Mouse (Mus musculus): Measurements from ENCODE around the gene Dctn3. TPM values are rescaled to one million over a fixed set of nuclear protein-coding genes. Genes with fewer than 3 reads are reported as not detected.
"Not testable (repeated sequence)": the region's sequence is repeated elsewhere in the genome, so short reads cannot be mapped to it uniquely, and the experiment has no call there.

The Dctn3 gene
- total RNA-seq (2021): 100 to 1,000 TPM; 105 to 128 TPM
- polyA plus RNA-seq (2012; rRNA removed): 51.7 and 60.7 TPM in 2 replicates
- long read RNA-seq, transcript Dctn3-201 (7 exons, 973 nt): major isoform, 90 of 97 reads
- long read RNA-seq, partial matches to known transcripts: 1 of 97 reads
- long read RNA-seq, other reads (novel, unspliced or antisense): 3 of 97 reads

- DNase-seq: peak; percentile 92
Measured at GRCm38 (mm10) chr4:41722918-41723351, at the start of gene Dctn3. Gene Dctn3 (minus strand): TSS chr4:41723170.

- not testable (repeated sequence) for DNase-seq
Measured at GRCm38 (mm10) chr4:41767301-41767700, 44.3 kb upstream of the Dctn3 start.

GRCm38 (mm10) chr4:41763176-41763575 is 40.2 kb upstream of the Dctn3 start:
- DNase-seq: not testable (repeated sequence)

GRCm38 (mm10) chr4:41762688-41763114 is 39.7 kb upstream of the Dctn3 start:
- DNase-seq: peak; percentile 47

DNA sequence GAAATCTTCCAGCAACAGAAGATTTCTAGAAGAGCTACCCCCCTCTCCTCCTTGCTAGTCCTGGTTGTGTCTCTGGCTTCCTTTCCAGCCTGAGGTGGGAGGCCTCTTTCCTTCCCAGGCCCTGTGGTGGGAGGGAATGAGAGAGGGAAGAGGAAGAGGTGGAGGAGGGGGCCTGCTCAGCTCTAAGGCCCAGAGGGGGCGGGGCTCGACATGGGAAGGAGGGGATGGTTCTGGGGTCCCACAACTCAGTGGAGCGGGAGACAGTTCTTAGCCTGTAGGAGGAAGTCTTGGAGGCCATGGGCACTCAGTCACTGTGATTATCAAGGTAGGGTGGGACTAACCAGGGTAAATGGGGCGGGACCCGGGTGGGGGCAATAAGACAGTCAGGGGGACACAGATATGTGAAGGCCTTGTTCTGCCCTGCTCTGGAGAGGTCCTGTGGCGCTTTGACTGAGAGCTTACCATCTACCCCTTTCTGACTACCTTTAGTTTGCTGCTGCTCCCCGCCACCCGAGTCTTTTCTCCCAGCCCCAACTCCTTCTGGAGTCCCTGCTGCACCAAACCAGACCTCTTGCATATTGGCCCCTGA is 39.2 kb upstream of the Dctn3 start:
- DNase-seq: no peak

- DNase-seq: no peak
Measured at GRCm38 (mm10) chr4:41761680-41762079, 38.7 kb upstream of the Dctn3 start.

- DNase-seq: no peak
Measured at GRCm38 (mm10) chr4:41760911-41761310, 37.9 kb upstream of the Dctn3 start.

DNA sequence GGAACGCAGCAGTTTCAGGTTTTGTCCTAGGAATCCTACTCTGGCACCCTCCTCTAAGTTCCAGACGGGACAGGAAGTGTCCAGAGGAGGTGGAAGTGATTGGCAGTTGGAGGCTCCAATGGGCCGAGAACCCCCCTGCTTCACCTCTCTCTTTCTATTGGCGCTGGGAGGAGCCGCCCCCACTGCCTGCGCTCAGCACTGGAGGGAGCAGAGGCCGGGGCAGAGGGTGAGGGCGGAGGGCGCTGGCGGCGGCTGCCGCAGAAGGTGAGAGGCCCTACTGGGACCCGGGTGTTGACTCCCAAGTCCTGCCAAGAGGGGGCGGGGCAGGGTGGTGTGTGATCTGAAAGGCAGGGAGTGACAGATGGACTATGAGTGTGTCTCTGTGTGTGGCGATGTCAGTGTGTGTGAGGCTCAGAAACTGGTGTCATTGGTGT is 37.3 kb upstream of the Dctn3 start:
- peak; percentile 96 for DNase-seq

- peak; percentile 37 for DNase-seq
Measured at GRCm38 (mm10) chr4:41759656-41760287, 36.8 kb upstream of the Dctn3 start.

DNA sequence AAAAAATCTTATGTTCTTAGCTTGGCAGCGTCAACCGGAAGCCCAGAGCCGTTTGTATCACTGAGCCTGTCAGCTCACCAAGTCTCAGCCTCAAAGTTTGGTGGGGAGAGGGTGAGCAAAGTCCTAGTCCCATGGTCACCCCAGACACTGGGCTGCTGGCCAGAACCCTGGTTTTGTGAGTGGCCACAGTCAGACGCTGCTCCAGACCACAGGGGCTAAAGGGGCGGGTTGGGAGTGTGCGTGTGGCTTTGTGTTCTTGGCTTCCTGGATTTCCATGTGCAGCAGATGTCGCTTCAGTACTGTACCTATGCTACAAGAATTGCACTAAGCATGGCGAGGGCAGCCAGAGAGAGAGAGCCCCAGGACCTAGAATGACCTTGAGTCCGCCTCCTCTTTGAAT is 36.2 kb upstream of the Dctn3 start:
- DNase-seq: peak; percentile 71

GRCm38 (mm10) chr4:41758701-41759100 is 35.7 kb upstream of the Dctn3 start:
- no peak for DNase-seq

GRCm38 (mm10) chr4:41758021-41758420 is 35.1 kb upstream of the Dctn3 start:
- DNase-seq: peak; percentile 47

DNA sequence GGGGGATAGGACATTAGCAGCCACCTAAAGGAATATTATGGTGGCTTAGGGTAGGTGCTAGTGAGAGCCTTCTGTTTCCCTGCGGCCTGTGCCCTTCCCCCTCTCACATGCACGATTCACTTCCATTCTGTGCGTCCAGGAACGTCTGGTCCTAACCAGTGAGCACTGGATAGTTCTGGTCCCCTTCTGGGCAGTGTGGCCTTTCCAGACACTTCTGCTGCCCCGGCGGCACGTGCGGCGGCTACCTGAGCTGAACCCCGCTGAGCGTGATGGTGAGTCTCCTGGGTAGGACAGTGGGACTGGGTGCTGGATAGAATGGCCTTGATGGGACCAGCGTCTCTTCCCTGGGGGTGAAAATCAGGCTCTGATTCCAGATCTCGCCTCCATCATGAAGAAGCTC is 34.4 kb upstream of the Dctn3 start:
- no peak for DNase-seq

DNA sequence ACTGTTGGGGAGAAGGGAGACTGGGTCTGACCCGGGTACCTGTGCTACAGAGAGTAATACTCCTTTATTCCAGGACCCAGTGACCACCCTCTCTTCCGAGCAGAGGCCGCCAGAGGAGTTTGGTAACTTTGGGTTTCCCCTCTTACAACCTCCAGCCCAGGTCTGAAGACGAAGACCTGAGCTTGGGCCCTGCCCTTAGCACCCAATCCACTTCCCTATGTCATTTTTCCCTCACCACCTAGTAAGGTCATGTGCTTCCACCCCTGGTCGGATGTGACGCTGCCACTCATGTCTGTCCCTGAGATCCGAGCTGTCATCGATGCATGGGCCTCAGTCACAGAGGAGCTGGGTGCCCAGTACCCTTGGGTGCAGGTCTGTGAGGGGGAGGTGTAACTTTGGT is 33.5 kb upstream of the Dctn3 start:
- no peak for DNase-seq

DNA sequence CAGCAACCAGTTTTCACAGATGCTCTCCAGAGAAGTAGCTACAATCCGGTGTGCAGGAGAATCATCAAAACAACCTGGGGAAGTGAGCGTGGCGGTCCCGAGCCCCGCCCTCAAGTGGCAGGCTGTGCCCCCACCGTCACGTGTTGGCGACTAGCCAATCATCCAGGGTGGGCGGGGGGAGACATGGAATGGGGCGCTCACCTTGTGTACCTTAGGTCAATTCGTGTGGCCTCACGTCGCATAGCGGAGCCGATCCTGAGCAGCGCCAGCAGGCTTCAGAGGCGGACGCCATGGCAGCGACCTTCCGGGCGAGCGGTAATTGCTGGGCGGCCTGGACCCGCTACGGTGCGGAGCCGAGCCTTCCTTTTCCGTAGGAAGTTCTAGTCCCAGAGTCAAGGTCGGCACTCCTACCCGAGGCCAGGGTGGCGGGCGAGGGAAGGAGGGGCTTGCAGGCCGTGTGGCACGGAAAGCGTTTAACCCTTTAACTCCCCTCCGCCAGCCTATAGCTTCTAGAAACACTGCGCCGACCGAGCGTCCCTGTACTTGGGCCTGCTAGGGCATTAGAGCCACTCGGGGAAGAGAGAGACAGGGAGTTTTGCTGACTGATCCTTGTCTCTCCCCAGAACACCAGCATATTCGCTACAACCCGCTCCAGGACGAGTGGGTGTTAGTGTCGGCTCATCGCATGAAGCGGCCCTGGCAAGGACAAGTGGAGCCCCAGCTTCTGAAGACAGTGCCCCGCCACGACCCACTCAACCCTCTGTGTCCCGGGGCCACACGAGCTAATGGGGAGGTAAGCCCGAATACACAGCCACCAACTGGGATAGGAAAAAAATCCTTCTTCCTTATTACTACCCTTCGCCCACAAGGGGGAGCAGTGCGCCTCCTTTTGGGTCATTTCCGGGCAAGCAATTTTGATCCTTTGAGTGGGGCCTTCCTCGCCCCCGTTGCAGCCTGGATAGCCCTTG is 32.7 kb upstream of the Dctn3 start, which contains the start of gene Sigmar1:
Sigmar1 (minus strand) TSS at position 820 of the 968 bp plus-strand sequence.
- DNase-seq: peak; percentile 93

GRCm38 (mm10) chr4:41754797-41755337 is 31.9 kb upstream of the Dctn3 start, which contains the start of gene Galt:
Gene Galt (plus strand): TSS chr4:41755228.
- DNase-seq: no peak

DNA sequence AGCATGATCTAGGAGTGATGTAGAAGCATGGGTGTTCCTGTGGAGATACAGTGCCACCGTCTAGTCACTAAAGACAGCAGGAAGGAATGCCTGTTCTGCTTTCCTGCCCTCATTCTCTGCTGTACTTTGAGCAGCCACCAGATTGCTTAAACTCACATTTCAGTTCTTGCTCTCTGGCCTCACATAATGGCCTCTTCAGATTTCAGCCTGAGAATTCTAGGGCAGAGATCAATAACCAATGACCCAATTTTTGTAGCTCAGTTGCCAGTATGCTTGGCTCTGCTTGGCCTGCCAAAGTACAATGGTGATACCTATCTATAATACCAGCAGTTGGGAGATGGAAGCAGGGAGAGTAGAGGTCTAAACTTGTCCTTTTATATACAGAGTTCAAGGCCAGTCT is 22.1 kb upstream of the Dctn3 start:
- no peak for DNase-seq

GRCm38 (mm10) chr4:41744131-41744530 is 21.2 kb upstream of the Dctn3 start:
- no peak for DNase-seq

DNA sequence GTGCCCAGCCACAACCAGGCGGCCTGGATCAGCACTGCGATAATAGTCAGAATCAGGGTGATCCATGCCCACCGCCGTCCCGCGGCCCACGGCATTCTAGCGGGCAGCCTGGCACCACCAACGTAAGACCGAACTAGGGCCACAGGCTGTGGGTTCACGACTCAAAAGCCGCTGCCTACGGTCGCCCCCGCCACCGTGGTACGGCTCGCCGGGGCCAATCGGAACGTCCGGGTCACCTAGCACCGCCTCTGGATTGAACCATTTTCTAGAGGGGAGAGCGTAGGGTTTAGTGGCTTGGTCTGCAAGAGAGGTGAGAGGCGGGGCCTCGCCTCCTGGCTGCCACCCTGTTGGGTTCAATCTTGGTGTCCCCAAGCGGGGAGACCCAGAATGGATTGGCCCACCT is 18.2 kb upstream of the Dctn3 start:
- DNase-seq: peak; percentile 98

DNA sequence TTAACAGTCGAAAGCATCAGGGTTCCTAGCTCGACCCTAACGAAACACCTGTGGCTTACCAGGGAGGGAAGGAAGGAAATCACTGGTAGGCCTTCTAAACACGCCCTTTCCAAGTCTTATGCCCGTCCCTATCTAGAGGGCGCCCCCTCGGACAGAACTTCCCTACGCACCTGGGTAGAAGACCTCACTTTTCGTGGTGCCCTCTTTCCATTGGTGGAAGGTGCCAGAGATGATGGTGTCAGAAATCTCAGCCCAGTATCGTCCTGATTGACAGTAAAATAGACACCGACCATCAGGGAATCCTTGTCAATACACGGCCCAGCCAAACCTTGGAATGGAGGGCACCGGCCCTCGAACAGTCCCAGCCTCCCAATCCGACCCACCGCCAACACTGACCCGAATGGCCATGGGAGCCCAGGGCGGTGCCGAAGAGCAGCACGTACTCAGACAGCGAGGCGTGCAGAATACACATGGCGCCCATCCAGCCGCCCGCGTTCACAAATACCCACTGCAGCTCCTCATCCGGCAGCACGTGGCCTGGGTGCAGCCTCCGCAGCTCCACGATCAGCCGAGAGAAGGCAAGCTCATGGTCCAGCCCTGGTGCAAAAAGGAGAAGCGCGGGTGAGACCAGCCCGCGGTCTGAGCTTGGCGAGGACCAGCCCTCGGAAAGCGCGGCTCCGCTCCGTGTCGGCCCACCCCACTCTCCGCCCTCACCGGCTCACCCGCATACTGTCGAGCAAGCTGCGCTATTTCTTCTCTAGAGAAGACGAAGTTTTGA is 17.6 kb upstream of the Dctn3 start:
- DNase-seq: no peak

GRCm38 (mm10) chr4:41739260-41739659 is 16.3 kb upstream of the Dctn3 start:
- no peak for DNase-seq
